Mouse (Mus musculus) B cell, adult 67 days (primary cell): ENCODE results near the gene Lcmt1. TPM values are rescaled to one million over a fixed set of nuclear protein-coding genes. Genes with fewer than 3 reads are reported as not detected.

Experiments
- total RNA-seq, 2 experiments: library from RNA; stranded (reverse); gene quantifications; 4 replicates each; pipeline ENCODE4 v1.2.4; 2023

The Lcmt1 gene
- 10 to 100 TPM; 12.7 to 16.1 TPM for total RNA-seq

DNA sequence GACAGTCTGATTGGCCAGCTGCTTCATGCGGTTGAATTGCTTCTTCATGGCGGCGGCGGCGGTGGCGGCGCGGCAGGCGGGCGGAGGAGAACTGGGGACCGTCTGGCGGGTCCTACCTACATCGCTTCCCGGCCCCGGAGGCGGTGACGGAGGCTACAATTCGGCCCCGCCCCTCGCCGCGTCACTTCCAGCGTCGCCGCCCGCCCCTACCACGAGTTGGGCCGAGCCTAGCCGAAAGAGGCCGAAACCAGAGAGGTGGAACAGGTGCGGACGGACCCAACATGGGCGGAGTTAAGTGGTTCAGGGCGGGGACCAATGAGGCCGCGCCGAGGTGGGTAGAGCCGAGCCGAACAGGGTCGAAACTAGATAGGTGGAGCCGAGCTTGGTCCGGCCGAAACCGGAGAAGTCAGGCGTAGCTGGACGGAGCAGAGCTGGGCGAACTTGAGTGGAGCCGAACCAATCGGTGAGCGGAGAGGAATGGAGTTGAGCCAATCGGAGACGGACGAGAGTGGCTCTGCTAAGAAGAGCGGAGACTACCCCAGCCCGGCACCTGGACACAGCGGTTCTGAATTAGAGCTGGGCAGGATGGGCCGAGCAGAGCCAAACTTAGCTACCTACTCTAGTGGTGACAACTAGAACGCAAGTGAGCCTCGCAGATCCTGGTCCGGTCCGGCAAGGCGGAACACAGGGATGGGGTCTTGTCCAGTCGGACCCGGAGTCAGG is at the start of gene Lcmt1, which contains the start of gene Arhgap17:
Gene Lcmt1 (plus strand): TSS at position 26 of the 723 bp plus-strand sequence.
Gene Arhgap17 (minus strand): TSS at position 157 of the 723 bp plus-strand sequence.

DNA sequence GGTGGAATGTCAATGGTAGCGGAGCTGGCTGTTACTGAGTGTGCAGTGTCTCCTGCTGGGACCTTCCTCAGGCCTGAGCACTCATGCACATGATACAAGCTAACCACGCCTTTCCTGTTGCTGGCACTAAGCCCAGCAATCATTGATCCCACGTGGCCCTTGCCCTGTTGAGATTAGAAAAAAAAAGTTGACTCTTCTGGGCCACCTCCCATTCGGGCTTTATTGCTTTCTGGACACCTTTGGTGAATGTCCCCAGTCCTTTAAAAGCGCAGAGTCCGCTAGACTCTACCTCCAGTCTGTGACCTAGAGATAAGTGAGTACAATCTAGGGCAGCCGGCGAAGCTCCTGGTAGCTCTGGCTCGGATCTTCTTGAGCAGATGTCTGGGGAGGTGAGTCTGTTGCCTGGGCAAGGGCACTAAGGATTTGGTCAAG is 92.5 kb downstream of the Lcmt1 start, which contains the start of gene Aqp8:
Gene Aqp8 (plus strand): TSS at position 222 of the 432 bp plus-strand sequence.

Other genes starting within 250 kb of the Lcmt1 start
- 100 to 1,000 TPM; 101 to 128 TPM for gene Tnrc6a, start 245.9 kb upstream of the Lcmt1 start, total RNA-seq
- not detected for gene Slc5a11, start 155.0 kb upstream of the Lcmt1 start, total RNA-seq
- gene Arhgap17, start 131 bp downstream of the Lcmt1 start, total RNA-seq: 100 to 1,000 TPM; 281 to 323 TPM
- not detected for gene Aqp8, start 92.5 kb downstream of the Lcmt1 start, total RNA-seq
- 1 to 10 TPM in 1 of 2 experiments, under 1 TPM in 1; 0.21 to 1.1 TPM for gene Zkscan2, start 130.7 kb downstream of the Lcmt1 start, total RNA-seq